In the genomic region with DNA sequence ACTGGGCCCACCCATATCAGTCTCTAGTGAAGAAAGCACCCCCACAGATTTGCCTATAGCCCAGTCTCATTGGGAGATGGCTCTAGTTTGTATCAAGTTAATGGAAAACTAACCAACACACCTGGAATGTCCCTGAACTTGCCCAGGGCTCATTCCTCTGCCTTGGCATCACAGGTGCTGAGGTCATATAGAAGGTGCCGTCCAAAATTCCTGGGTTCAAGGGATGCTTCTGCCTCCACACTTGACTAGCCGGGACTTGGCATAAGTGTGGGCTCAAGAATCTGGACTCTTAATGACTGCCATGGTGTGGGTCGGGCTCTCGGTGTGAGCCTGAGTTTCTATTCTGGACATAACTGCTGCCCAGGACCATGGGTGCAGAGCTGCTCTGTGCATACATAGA, we compare ENCODE assay signal across 31 mouse cellular contexts. TPM values are rescaled to one million over a fixed set of nuclear protein-coding genes. Genes with fewer than 3 reads are reported as not detected.
DNase-seq lines count a peak whose midpoint lies in the region; ATAC-seq and TF ChIP-seq lines count a peak whose summit lies in the region.
"Had no signal": no experiment of that assay in that cellular context is flagged by ENCODE, and none has a peak within 500 bp of the region (broad histone marks: within the 10 kb centered on the region; RNA-seq: fewer than 3 reads in every experiment).

No protein-coding gene starts in this region.

- POLR2A ChIA-PET in Patski (lab: Charles Lee), result no interaction called here

- H3K27me3 ChIP-seq in kidney, embryonic 15.5 days, result no peaks in the 10 kb centered on the region
- no peaks in the 10 kb centered on the region for H3K27me3 ChIP-seq in E14TG2a.4 (ENCODE audit: insufficient read depth, low read length)
- H3K27me3 ChIP-seq in Patski, result no peaks in the 10 kb centered on the region
- H3K27me3 ChIP-seq: hindbrain, embryonic 13.5 days had no signal

- DNase-seq in kidney, adult 11 months, result peak; percentile 57
- DNase-seq in kidney, postnatal 10 days, result no peak
- DNase-seq in kidney, adult 9 months, result peak; percentile 18
- DNase-seq in Patski (ENCODE audit: low read depth, low spot score), result no peak
- no peak for DNase-seq in heart, postnatal 10 days
- DNase-seq: adrenal gland, postnatal 10 days; adrenal gland, postnatal 36 days; cerebellum, adult 18-20 months; cerebellum, adult 9-10 months; cerebellum, postnatal 14 days; forebrain, postnatal 0 days; gastrocnemius, adult 2 months; gastrocnemius, postnatal 14 days; heart, adult 11 months; heart, postnatal 36 days had no signal

- H3K4me2 ChIP-seq in kidney, embryonic 15.5 days, result no peak overlapping the region
- H3K4me2 ChIP-seq: heart, embryonic 11.5 days; hindbrain, embryonic 13.5 days had no signal

- no peak overlapping the region for H3K27ac ChIP-seq in kidney, embryonic 15.5 days
- H3K27ac ChIP-seq: forebrain, embryonic 10.5 days; gastrocnemius, adult 2 months; hindbrain, embryonic 10.5 days; hindbrain, embryonic 13.5 days had no signal

- ATAC-seq in kidney, embryonic 15.5 days (replicated peaks; ENCODE audit: low FRiP score), result no peak
- peak; percentile 42 for ATAC-seq in Patski
- ATAC-seq: forebrain, embryonic 14.5 days; forebrain, postnatal 0 days; hindbrain, embryonic 16.5 days had no signal

- H3K36me3 ChIP-seq in kidney, embryonic 15.5 days, result peaks cover 60% of the 10 kb centered on the region
- peaks cover 93% of the 10 kb centered on the region for H3K36me3 ChIP-seq in E14TG2a.4 (ENCODE audit: insufficient read depth, low read length)
- H3K36me3 ChIP-seq: hindbrain, embryonic 13.5 days had no signal

- no peaks in the 10 kb centered on the region for H3K9me3 ChIP-seq in kidney, embryonic 15.5 days (replicated peaks)
- H3K9me3 ChIP-seq in E14TG2a.4 (ENCODE audit: low read length), result peaks cover 17% of the 10 kb centered on the region; the same call in 1 of the 2 replicates
- H3K9me3 ChIP-seq: forebrain, embryonic 10.5 days; hindbrain, embryonic 10.5 days; hindbrain, embryonic 13.5 days had no signal

- H3K9ac ChIP-seq in kidney, embryonic 15.5 days, result no peak overlapping the region
- H3K9ac ChIP-seq: forebrain, postnatal 0 days; hindbrain, embryonic 13.5 days had no signal

- intact Hi-C loops in heart, postnatal 10 days (cut with DNase I), result no loop called here

- CTCF ChIA-PET in Patski (lab: Charles Lee), result no interaction called here

- in situ Hi-C loops in Patski (cut with MboI; ENCODE audit: low pct_unique_long_range_greater_than_20kb), result no loop called here

- 96% methylated on average over 4 of the region's 4 CpGs for WGBS in kidney, embryonic 15.5 days

- TF ChIP-seq CTCF in E14TG2a.4 (conservative IDR thresholded peaks at IDR 0.05; ENCODE audit: low read length) (no peak), Patski (IDR thresholded peaks at IDR 0.05) (no peak)

- H3K4me3 ChIP-seq in kidney, embryonic 15.5 days (replicated peaks), result no peak overlapping the region
- H3K4me3 ChIP-seq in E14TG2a.4 (replicated peaks; ENCODE audit: low read length), result 0 out of 2 replicates have a peak overlapping the region, but pooled peaks have one; percentile 17
- H3K4me3 ChIP-seq: forebrain, embryonic 10.5 days; gastrocnemius, adult 2 months; hindbrain, embryonic 10.5 days; hindbrain, embryonic 13.5 days had no signal

- H3K4me1 ChIP-seq in kidney, embryonic 15.5 days, result 0 out of 2 replicates have a peak, but pooled peaks cover 4% of the 10 kb centered on the region
- peaks cover 86% of the 10 kb centered on the region for H3K4me1 ChIP-seq in E14TG2a.4 (replicated peaks; ENCODE audit: low read depth, low read length)
- H3K4me1 ChIP-seq: forebrain, embryonic 10.5 days; hindbrain, embryonic 10.5 days; hindbrain, embryonic 13.5 days had no signal

RNA-seq across cellular contexts. Expression of a gene that starts 8.6 kb away (rescaled TPM):
- polyA plus RNA-seq in kidney, embryonic 15.5 days (2015; fragmentation: Nextera tagmentation; extraction: Ambion mirVana), result not detected in 2 replicates
- polyA plus RNA-seq in Patski (2021), result not detected
- not detected for total RNA-seq in heart, postnatal 10 days (2021)
- total RNA-seq: adrenal gland, adult 18-20 months; adrenal gland, postnatal 10 days; adrenal gland, postnatal 36 days; forebrain, postnatal 0 days; gastrocnemius, adult 2 months; gastrocnemius, postnatal 14 days; gastrocnemius, postnatal 4 days; heart, adult 8-10 months; heart, postnatal 36 days had no signal
- polyA plus RNA-seq: embryonic facial prominence, embryonic 11.5 days; embryonic facial prominence, embryonic 14.5 days; forebrain, embryonic 10.5 days; frontal cortex, adult 2 months; heart, embryonic 11.5 days; heart, embryonic 14.5 days; heart, postnatal 0 days; hindbrain, embryonic 10.5 days; hindbrain, embryonic 13.5 days; hindbrain, embryonic 16.5 days had no signal

RNA-seq across cellular contexts. Expression of a gene that starts 24.6 kb away (rescaled TPM):
- polyA plus RNA-seq in kidney, embryonic 15.5 days (2015; fragmentation: Nextera tagmentation; extraction: Ambion mirVana), result 25.7 and 29.4 TPM in 2 replicates
- polyA plus RNA-seq in Patski (2021), result 11.1 TPM
- total RNA-seq in heart, postnatal 10 days (2021), result 1 to 10 TPM; 4.6 to 5.4 TPM
- total RNA-seq: gastrocnemius, adult 2 months had no signal

Comparison
In these comparisons a context has a peak if more than half of its experiments do, and no peak if none do; other contexts are left out.
1. DNase-seq: peak in kidney, adult 11 months (single experiment) and kidney, adult 9 months (single experiment); none in kidney, postnatal 10 days (single experiment), Patski (single experiment) and heart, postnatal 10 days (0 of 2).